Mouse (Mus musculus) CD4-positive, CD25-positive, alpha-beta regulatory T cell, adult 2 months (primary cell): ENCODE results near the gene Snx30.
A peak's percentile ranks its signal among the peaks of the same experiment; 100 is the strongest.

Experiments used
- DNase-seq: peaks from one replicate; pipeline ENCODE4 v3.0.0-alpha.2; 2012; ENCODE audit warnings: low read depth, low spot score

The Snx30 gene

GRCm38 (mm10) chr4:59794116-59794515 is 11.5 kb upstream of the Snx30 start:
- peak; percentile 37 for DNase-seq

- DNase-seq = no peak
These were observed 9.7 kb upstream of the Snx30 start for GRCm38 (mm10) chr4:59795788-59796455.

GRCm38 (mm10) chr4:59800181-59800580 is 5.5 kb upstream of the Snx30 start:
- DNase-seq = no peak

- no peak for DNase-seq
These were observed 4.2 kb upstream of the Snx30 start, which contains the start of gene Inip for GRCm38 (mm10) chr4:59801489-59801888. Gene Inip, minus strand, starts transcription at chr4:59801589.

GRCm38 (mm10) chr4:59802107-59802506 is 3.5 kb upstream of the Snx30 start:
- no peak for DNase-seq

- DNase-seq = no peak
These were observed 2.8 kb upstream of the Snx30 start for GRCm38 (mm10) chr4:59802792-59803191.

GRCm38 (mm10) chr4:59803358-59803757 is 2.3 kb upstream of the Snx30 start:
- peak; percentile 43 for DNase-seq

GRCm38 (mm10) chr4:59804754-59805153 is 886 bp upstream of the Snx30 start:
- no peak for DNase-seq

- peak; percentile 62 for DNase-seq
These were observed 583 bp downstream of the Snx30 start for GRCm38 (mm10) chr4:59805968-59806878.

- DNase-seq = no peak
These were observed 1.2 kb downstream of the Snx30 start for GRCm38 (mm10) chr4:59806879-59807195.

- no peak for DNase-seq
These were observed 1.9 kb downstream of the Snx30 start for GRCm38 (mm10) chr4:59807521-59807920.

- DNase-seq = peak; percentile 27
These were observed 2.8 kb downstream of the Snx30 start for GRCm38 (mm10) chr4:59808396-59808795.

GRCm38 (mm10) chr4:59814094-59814493 is 8.5 kb downstream of the Snx30 start:
- no peak for DNase-seq

GRCm38 (mm10) chr4:59815121-59815810 is 9.6 kb downstream of the Snx30 start:
- DNase-seq = no peak

- DNase-seq = no peak
These were observed 10.4 kb downstream of the Snx30 start for GRCm38 (mm10) chr4:59816016-59816415.

GRCm38 (mm10) chr4:59816477-59816876 is 10.8 kb downstream of the Snx30 start:
- DNase-seq = no peak

GRCm38 (mm10) chr4:59817790-59818189 is 12.2 kb downstream of the Snx30 start:
- no peak for DNase-seq

- DNase-seq = no peak
These were observed 12.9 kb downstream of the Snx30 start for GRCm38 (mm10) chr4:59818498-59818897.

- no peak for DNase-seq
These were observed 13.4 kb downstream of the Snx30 start for GRCm38 (mm10) chr4:59819054-59819472.

- DNase-seq = no peak
These were observed 13.9 kb downstream of the Snx30 start for GRCm38 (mm10) chr4:59819477-59820022.

GRCm38 (mm10) chr4:59821516-59821915 is 15.9 kb downstream of the Snx30 start:
- no peak for DNase-seq

- peak; percentile 34 for DNase-seq
These were observed 16.5 kb downstream of the Snx30 start for GRCm38 (mm10) chr4:59822119-59822518.
